Comparison of ENCODE assay signal across 14 mouse cellular contexts in genomic region chrX:144234457-144234856, GRCm38 (mm10).
DNase-seq lines count a peak whose midpoint lies in the region; ATAC-seq and TF ChIP-seq lines count a peak whose summit lies in the region.
"Had no signal": no experiment of that assay in that cellular context is flagged by ENCODE, and none has a peak within 500 bp of the region (broad histone marks: within the 10 kb centered on the region; RNA-seq: fewer than 3 reads in every experiment).

No protein-coding gene starts in this region.

- 78% methylated on average over 7 of the region's 7 CpGs for WGBS in heart, embryonic 10.5 days
- 65% methylated on average over 7 of the region's 7 CpGs for WGBS in lung, adult 2 months
- WGBS in macrophage (ENCODE audit: missing documents) = 31% methylated on average over 7 of the region's 7 CpGs
- WGBS in midbrain, embryonic 16.5 days = 85% methylated on average over 7 of the region's 7 CpGs
- 89% methylated on average over 7 of the region's 7 CpGs for WGBS in hindbrain, embryonic 13.5 days

- no peaks in the 10 kb centered on the region for H3K36me3 ChIP-seq in heart, embryonic 10.5 days
- H3K36me3 ChIP-seq in macrophage (ENCODE audit: inconsistent target) = no peaks in the 10 kb centered on the region
- no peaks in the 10 kb centered on the region for H3K36me3 ChIP-seq in midbrain, embryonic 16.5 days (ENCODE audit: control insufficient read depth, insufficient read depth, low read length)
- H3K36me3 ChIP-seq in hindbrain, embryonic 13.5 days = no peaks in the 10 kb centered on the region
- H3K36me3 ChIP-seq: embryonic facial prominence, embryonic 12.5 days; forebrain, embryonic 15.5 days; G1E had no signal

- H3K27me3 ChIP-seq in heart, embryonic 10.5 days (ENCODE audit: insufficient read depth, poor library complexity, severe bottlenecking) = no peaks in the 10 kb centered on the region
- H3K27me3 ChIP-seq in midbrain, embryonic 16.5 days (ENCODE audit: control insufficient read depth, insufficient read depth, low read depth, low read length) = no peaks in the 10 kb centered on the region
- H3K27me3 ChIP-seq in hindbrain, embryonic 13.5 days = no peaks in the 10 kb centered on the region
- H3K27me3 ChIP-seq: embryonic facial prominence, embryonic 12.5 days; forebrain, embryonic 15.5 days had no signal

- TF ChIP-seq CTCF in lung, adult 2 months (IDR thresholded peaks at IDR 0.05; ENCODE audit: insufficient read depth, low read length) = no peak

- ATAC-seq in midbrain, embryonic 16.5 days = no peak
- no peak for ATAC-seq in hindbrain, embryonic 13.5 days (ENCODE audit: low FRiP score)
- ATAC-seq: forebrain, embryonic 15.5 days had no signal

- no peak overlapping the region for H3K4me2 ChIP-seq in midbrain, embryonic 16.5 days (ENCODE audit: low read length)
- no peak overlapping the region for H3K4me2 ChIP-seq in hindbrain, embryonic 13.5 days
- H3K4me2 ChIP-seq: embryonic facial prominence, embryonic 12.5 days; forebrain, embryonic 15.5 days had no signal

- no peaks in the 10 kb centered on the region for H3K4me1 ChIP-seq in heart, embryonic 10.5 days
- no peaks in the 10 kb centered on the region for H3K4me1 ChIP-seq in lung, adult 2 months (ENCODE audit: control insufficient read depth, insufficient read depth, low read length)
- no peaks in the 10 kb centered on the region for H3K4me1 ChIP-seq in midbrain, embryonic 16.5 days (ENCODE audit: control insufficient read depth, insufficient read depth, low read length)
- no peaks in the 10 kb centered on the region for H3K4me1 ChIP-seq in hindbrain, embryonic 13.5 days (replicated peaks)
- H3K4me1 ChIP-seq: embryonic facial prominence, embryonic 12.5 days; forebrain, embryonic 15.5 days had no signal

- peak; percentile 10 to 17 for DNase-seq in heart, adult 9 months (ENCODE audit: low spot score in 2 of 2)
- no peak for DNase-seq in heart, embryonic 10.5 days (ENCODE audit: low spot score)
- peak; percentile 1 for DNase-seq in lung, postnatal 36 days
- DNase-seq in lung, adult 2 months = no peak
- DNase-seq in adipocyte (ENCODE audit: low spot score) = peak; percentile 2
- DNase-seq: cerebellum, postnatal 10 days; kidney, adult 8-10 months; liver had no signal

- TF ChIP-seq POLR2A in lung, adult 2 months (IDR thresholded peaks at IDR 0.05; ENCODE audit: borderline replicate concordance, extremely low read depth, low read depth, low read length) = no peak

- no peak overlapping the region for H3K27ac ChIP-seq in heart, embryonic 10.5 days
- peak overlapping the region; percentile 75 for H3K27ac ChIP-seq in macrophage
- no peak overlapping the region for H3K27ac ChIP-seq in midbrain, embryonic 16.5 days (ENCODE audit: low read length)
- H3K27ac ChIP-seq in hindbrain, embryonic 13.5 days = no peak overlapping the region
- H3K27ac ChIP-seq: embryonic facial prominence, embryonic 12.5 days; forebrain, embryonic 15.5 days had no signal

- no peaks in the 10 kb centered on the region for H3K79me2 ChIP-seq in macrophage (ENCODE audit: inconsistent target)

- H3K9ac ChIP-seq in midbrain, embryonic 16.5 days (ENCODE audit: low read depth, low read length) = no peak overlapping the region
- H3K9ac ChIP-seq in hindbrain, embryonic 13.5 days = no peak overlapping the region
- H3K9ac ChIP-seq: embryonic facial prominence, embryonic 12.5 days; forebrain, embryonic 15.5 days had no signal

- no peaks in the 10 kb centered on the region for H3K9me3 ChIP-seq in heart, embryonic 10.5 days
- H3K9me3 ChIP-seq in midbrain, embryonic 16.5 days (replicated peaks; ENCODE audit: control insufficient read depth, low read length, poor library complexity, severe bottlenecking) = no peaks in the 10 kb centered on the region
- no peaks in the 10 kb centered on the region for H3K9me3 ChIP-seq in hindbrain, embryonic 13.5 days
- H3K9me3 ChIP-seq: embryonic facial prominence, embryonic 12.5 days; forebrain, embryonic 15.5 days; G1E had no signal

- H3K4me3 ChIP-seq in heart, embryonic 10.5 days = no peak overlapping the region
- H3K4me3 ChIP-seq in lung, adult 2 months (replicated peaks; ENCODE audit: extremely low read depth, low read depth, low read length) = no peak overlapping the region
- no peak overlapping the region for H3K4me3 ChIP-seq in macrophage (ENCODE audit: inconsistent target)
- no peak overlapping the region for H3K4me3 ChIP-seq in midbrain, embryonic 16.5 days (ENCODE audit: low read depth, low read length)
- no peak overlapping the region for H3K4me3 ChIP-seq in hindbrain, embryonic 13.5 days
- H3K4me3 ChIP-seq: embryonic facial prominence, embryonic 12.5 days; forebrain, embryonic 15.5 days had no signal

Comparison
In these comparisons a context has a peak if more than half of its experiments do, and no peak if none do; other contexts are left out.
1. DNase-seq: peak in heart, adult 9 months (2 of 2), lung, postnatal 36 days (single experiment) and adipocyte (single experiment); none in heart, embryonic 10.5 days (single experiment) and lung, adult 2 months (single experiment).